Mouse (Mus musculus) forebrain, postnatal 0 days (tissue): ENCODE measurements around the gene Gucy1b1. TPM values are rescaled to one million over a fixed set of nuclear protein-coding genes. Genes with fewer than 3 reads are reported as not detected.
A peak's percentile ranks its signal among the peaks of the same experiment; 100 is the strongest.

Source experiments
- ATAC-seq: fragments of 200-750 bp; cut with Nextera tagmentation; 2 replicates; pipeline ENCODE4 v1.8.0; 2017; ENCODE audit warnings: mild to moderate bottlenecking, moderate library complexity
- DNase-seq: peaks from one replicate; pipeline ENCODE4 v3.0.0-alpha.2; 2015
- H3K27ac ChIP-seq: fragments of 300-500 bp; sonication (generic); 2 replicates; pipeline ENCODE4 v1.5.1; 2014; ENCODE audit warnings: low read depth, mild to moderate bottlenecking, antibody characterized with exemption, low read length, moderate library complexity, mixed read lengths
- H3K27me3 ChIP-seq: fragments of 300-500 bp; sonication (generic); 2 replicates; pipeline ENCODE4 v1.6.1; 2014; ENCODE audit warnings: mild to moderate bottlenecking, low read length, mixed read lengths; ENCODE audit not compliant: insufficient read depth
- H3K36me3 ChIP-seq: fragments of 300-500 bp; sonication (generic); 2 replicates; pipeline ENCODE4 v1.6.1; 2014; ENCODE audit warnings: mild to moderate bottlenecking, moderate library complexity; ENCODE audit not compliant: insufficient read depth
- H3K4me1 ChIP-seq: fragments of 300-500 bp; sonication (generic); 2 replicates; pipeline ENCODE4 v1.6.1; 2014; ENCODE audit warnings: antibody characterized with exemption; ENCODE audit not compliant: insufficient read depth
- H3K4me2 ChIP-seq: fragments of 300-500 bp; sonication (generic); 2 replicates; pipeline ENCODE4 v1.6.1; 2014; ENCODE audit warnings: low read depth, mild to moderate bottlenecking, moderate library complexity
- H3K4me3 ChIP-seq: fragments of 300-500 bp; sonication (generic); 2 replicates; pipeline ENCODE4 v1.5.1; 2014; ENCODE audit warnings: low read depth, low read length, mixed read lengths
- H3K9ac ChIP-seq: fragments of 300-500 bp; sonication (generic); 2 replicates; pipeline ENCODE4 v1.6.1; 2014; ENCODE audit warnings: mild to moderate bottlenecking
- H3K9me3 ChIP-seq: fragments of 300-500 bp; sonication (generic); 2 replicates; pipeline ENCODE4 v1.6.1; 2016; ENCODE audit warnings: low read length
- CTCF ChIP-seq: sonication (generic); IDR thresholded peaks from 2 replicates; pipeline ENCODE4 v1.5.1; 2016; ENCODE audit warnings: antibody characterized with exemption, control low read depth, low read depth
- WGBS: fragments of 180-500 bp; shearing (Covaris S2); extraction: QIAGEN DNeasy Blood & Tissue Kit; methylation state at CpG from one replicate; pipeline ENCODE4 v1.1.7; 2014; 5-methylcytosine and 5-hydroxymethylcytosine counted together
- polyA plus RNA-seq: library from polyadenylated mRNA; unstranded; fragments of >200 nt; fragmentation: Nextera tagmentation; extraction: Ambion mirVana; gene quantifications from 2 replicates; pipeline ENCODE4 v1.2.1, GENCODE M21; 2015
- total RNA-seq: library from RNA; depleted of rRNA; stranded (reverse); fragments of >200 nt; gene quantifications from 2 replicates; pipeline ENCODE4 v1.2.3, GENCODE M21; 2014

Gucy1b1 gene
- total and polyA plus RNA-seq, 2 experiments from 2014 or later = 67.1 to 84.0 TPM

DNA sequence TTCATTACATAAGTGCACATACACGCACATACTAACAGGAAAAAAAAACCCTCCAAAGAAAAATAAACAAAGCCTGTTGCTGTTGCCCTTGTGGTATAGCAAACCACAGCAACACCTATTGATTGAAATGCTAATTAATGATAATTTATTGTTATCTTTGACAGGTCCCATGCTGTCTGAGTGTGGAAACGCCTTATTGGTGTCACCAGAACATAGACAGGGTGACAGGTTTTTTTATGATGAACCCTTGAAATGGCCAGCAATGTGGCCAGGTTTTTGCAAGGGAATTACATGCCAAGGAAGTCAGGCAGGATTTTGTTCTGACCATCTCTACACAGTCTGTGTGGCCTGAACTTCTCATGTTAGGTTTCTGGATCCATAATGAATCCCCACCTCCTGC is 22.5 kb downstream of the Gucy1b1 start:
- DNase-seq (no peak), ATAC-seq (peak; percentile 52)
- Histone ChIP-seq H3K36me3 (no peaks in the 10 kb centered on the region; the same call in 1 of the 2 replicates), H3K9ac (no peak overlapping the region), H3K4me3 (no peak overlapping the region), H3K27ac (no peak overlapping the region; the same call in 1 of the 2 replicates), H3K9me3 (no peaks in the 10 kb centered on the region), H3K27me3 (no peaks in the 10 kb centered on the region), H3K4me1 (0 out of 2 replicates have a peak, but pooled peaks cover 4% of the 10 kb centered on the region), H3K4me2 (no peak overlapping the region)
- TF ChIP-seq CTCF = no peak
- WGBS = 35% methylated on average over 2 of the region's 2 CpGs

GRCm38 (mm10) chr3:82051468-82051867 is 23.0 kb downstream of the Gucy1b1 start:
- Histone ChIP-seq H3K9ac (no peak overlapping the region), H3K27me3 (no peaks in the 10 kb centered on the region), H3K4me2 (no peak overlapping the region), H3K4me1 (0 out of 2 replicates have a peak, but pooled peaks cover 4% of the 10 kb centered on the region), H3K4me3 (no peak overlapping the region), H3K27ac (no peak overlapping the region), H3K36me3 (peaks cover 2% of the 10 kb centered on the region; the same call in 1 of the 2 replicates), H3K9me3 (no peaks in the 10 kb centered on the region)
- no peak for TF ChIP-seq CTCF
- ATAC-seq (peak; percentile 87), DNase-seq (peak; percentile 58)

DNA sequence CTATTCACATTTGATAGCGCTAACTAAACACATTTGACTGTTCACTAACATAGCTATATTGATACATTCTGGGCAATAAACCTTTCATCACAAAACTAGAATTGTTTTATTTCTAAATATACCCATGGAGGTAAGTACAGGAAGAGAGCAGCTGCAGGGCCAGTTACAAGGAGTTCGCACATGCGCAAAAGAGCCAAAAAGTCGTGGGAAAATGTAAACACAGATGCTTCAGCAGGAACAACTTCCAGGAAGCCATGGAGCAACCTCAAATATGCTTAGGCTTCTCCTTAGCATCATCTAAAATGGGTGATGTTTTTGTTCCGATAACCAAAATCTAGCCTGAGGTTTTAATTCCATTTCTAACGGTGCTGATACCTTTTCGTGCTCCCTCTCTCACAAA is 25.8 kb downstream of the Gucy1b1 start:
- Histone ChIP-seq H3K4me3 (no peak overlapping the region), H3K9ac (no peak overlapping the region), H3K36me3 (peaks cover 18% of the 10 kb centered on the region; the same call in 1 of the 2 replicates), H3K4me2 (no peak overlapping the region), H3K4me1 (0 out of 2 replicates have a peak, but pooled peaks cover 4% of the 10 kb centered on the region), H3K9me3 (no peaks in the 10 kb centered on the region), H3K27ac (no peak overlapping the region), H3K27me3 (no peaks in the 10 kb centered on the region)
- no peak for DNase-seq
- no peak for TF ChIP-seq CTCF
- 48% methylated on average over 7 of the region's 7 CpGs for WGBS
- no peak for ATAC-seq

- DNase-seq (no peak), ATAC-seq (no peak)
- Histone ChIP-seq H3K27me3 (no peaks in the 10 kb centered on the region), H3K4me1 (0 out of 2 replicates have a peak, but pooled peaks cover 4% of the 10 kb centered on the region), H3K4me2 (no peak overlapping the region), H3K9ac (no peak overlapping the region), H3K9me3 (no peaks in the 10 kb centered on the region), H3K4me3 (no peak overlapping the region), H3K27ac (no peak overlapping the region), H3K36me3 (peaks cover 23% of the 10 kb centered on the region; the same call in 1 of the 2 replicates)
- TF ChIP-seq CTCF = no peak
- 48% methylated on average over 4 of the region's 4 CpGs for WGBS
Measured at GRCm38 (mm10) chr3:82048078-82048477, 26.4 kb downstream of the Gucy1b1 start.

- Histone ChIP-seq H3K4me3 (no peak overlapping the region), H3K27me3 (no peaks in the 10 kb centered on the region), H3K36me3 (peaks cover 25% of the 10 kb centered on the region; the same call in 1 of the 2 replicates), H3K4me1 (0 out of 2 replicates have a peak, but pooled peaks cover 4% of the 10 kb centered on the region), H3K4me2 (no peak overlapping the region), H3K9ac (no peak overlapping the region), H3K9me3 (no peaks in the 10 kb centered on the region), H3K27ac (no peak overlapping the region)
- TF ChIP-seq CTCF = peak; percentile 80
- DNase-seq = peak; percentile 79
- ATAC-seq = peak; percentile 54; the same call in 1 of the 2 replicates
- 23% methylated on average over 8 of the region's 8 CpGs for WGBS
Measured at GRCm38 (mm10) chr3:82047100-82047753, 27.3 kb downstream of the Gucy1b1 start.

DNA sequence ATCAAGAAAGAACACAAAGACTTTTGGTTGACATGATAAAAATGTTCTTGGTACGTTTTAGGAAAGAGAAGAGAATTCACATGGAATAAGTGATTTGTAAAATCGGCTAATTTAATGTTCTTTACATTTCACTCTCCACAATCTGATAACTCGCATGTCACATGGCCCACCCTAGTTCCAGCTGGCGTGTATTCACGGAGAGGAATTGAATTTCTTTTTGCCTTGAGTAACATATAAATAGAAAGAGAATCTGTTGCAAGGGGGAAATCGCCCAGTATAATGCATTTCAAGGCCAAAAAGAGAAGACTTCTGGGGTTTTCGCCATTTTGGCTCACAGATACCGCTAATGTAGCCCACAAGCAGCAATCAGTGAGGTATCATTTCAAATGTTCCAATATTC is 28.4 kb downstream of the Gucy1b1 start:
- Histone ChIP-seq H3K4me2 (no peak overlapping the region), H3K9me3 (no peaks in the 10 kb centered on the region), H3K27ac (peak overlapping the region; percentile 60; the same call in 1 of the 2 replicates), H3K9ac (no peak overlapping the region), H3K4me1 (0 out of 2 replicates have a peak, but pooled peaks cover 4% of the 10 kb centered on the region), H3K36me3 (peaks cover 25% of the 10 kb centered on the region; the same call in 1 of the 2 replicates), H3K4me3 (no peak overlapping the region), H3K27me3 (no peaks in the 10 kb centered on the region)
- peak; percentile 75 for ATAC-seq
- TF ChIP-seq CTCF = no peak
- WGBS = 67% methylated on average over 8 of the region's 8 CpGs
- DNase-seq = peak; percentile 78

DNA sequence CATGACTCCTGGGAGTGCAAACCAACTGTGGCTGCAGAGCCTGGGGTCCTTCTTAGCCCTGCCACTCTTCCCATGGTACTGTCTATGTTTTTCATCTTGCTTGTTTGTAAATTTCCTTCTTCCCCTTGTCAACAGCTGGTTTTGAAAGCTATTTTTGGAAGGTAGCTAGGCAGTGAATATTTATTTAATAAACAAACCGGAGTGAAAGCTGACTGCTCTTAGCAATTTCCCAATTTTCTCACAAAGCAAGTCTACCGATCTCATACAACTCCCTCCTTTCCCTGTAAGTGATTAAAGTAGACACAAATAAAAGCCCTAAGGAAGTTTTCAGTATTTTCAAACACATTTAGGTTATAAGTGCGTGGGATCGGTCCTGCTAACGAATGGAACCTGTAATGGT is 29.6 kb downstream of the Gucy1b1 start:
- 85% methylated on average over 5 of the region's 5 CpGs for WGBS

More for the DNA sequence above, 29.6 kb downstream of the Gucy1b1 start:
- H3K27me3 ChIP-seq = no peaks in the 10 kb centered on the region
- ATAC-seq = no peak
- H3K4me2 ChIP-seq = no peak overlapping the region
- H3K4me1 ChIP-seq = 0 out of 2 replicates have a peak, but pooled peaks cover 4% of the 10 kb centered on the region
- no peak overlapping the region for H3K27ac ChIP-seq
- no peak overlapping the region for H3K4me3 ChIP-seq
- TF ChIP-seq CTCF = no peak
- DNase-seq = no peak
- H3K9ac ChIP-seq = no peak overlapping the region
- H3K36me3 ChIP-seq = peaks cover 25% of the 10 kb centered on the region; the same call in 1 of the 2 replicates
- H3K9me3 ChIP-seq = no peaks in the 10 kb centered on the region
